Mouse (Mus musculus) spleen, postnatal 14 days (tissue): Measurements from ENCODE around the gene Slxl1.
"Not testable (repeated sequence)": the region's sequence is repeated elsewhere in the genome, so short reads cannot be mapped to it uniquely, and the experiment has no call there.

Experiments used
- DNase-seq, 2 experiments: peaks; one replicate each; pipeline ENCODE4 v3.0.0; 2021 to 2022; ENCODE audit warnings: low spot score in 2 of 2

Slxl1 gene

DNA sequence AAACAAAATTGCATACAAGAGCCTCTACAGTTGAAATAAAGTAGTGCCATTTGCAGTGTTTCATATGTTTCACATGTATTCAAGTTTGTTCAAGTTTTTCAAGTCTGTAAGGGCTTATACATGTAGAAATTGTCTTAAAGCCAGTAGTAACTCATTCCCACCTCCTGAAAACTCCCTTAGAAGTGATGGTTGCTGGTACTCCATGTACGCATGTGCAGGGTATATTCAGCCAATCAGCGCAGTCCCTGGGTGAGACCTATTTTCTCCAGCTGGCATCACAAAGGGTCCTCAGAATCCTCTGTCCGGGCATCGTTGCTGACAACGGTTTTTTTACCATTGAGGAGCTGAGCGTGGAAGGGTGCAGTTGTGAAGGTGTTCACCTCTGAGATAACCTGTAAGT is at the start of gene Slxl1:
Gene Slxl1, plus strand, starts transcription at position 301 of the 400 bp plus-strand sequence.
- DNase-seq: not testable (repeated sequence)
